Mouse (Mus musculus): ENCODE results near the gene Bin2.
"Not testable (repeated sequence)": the region's sequence is repeated elsewhere in the genome, so short reads cannot be mapped to it uniquely, and the experiment has no call there.

Gene Bin2

DNA sequence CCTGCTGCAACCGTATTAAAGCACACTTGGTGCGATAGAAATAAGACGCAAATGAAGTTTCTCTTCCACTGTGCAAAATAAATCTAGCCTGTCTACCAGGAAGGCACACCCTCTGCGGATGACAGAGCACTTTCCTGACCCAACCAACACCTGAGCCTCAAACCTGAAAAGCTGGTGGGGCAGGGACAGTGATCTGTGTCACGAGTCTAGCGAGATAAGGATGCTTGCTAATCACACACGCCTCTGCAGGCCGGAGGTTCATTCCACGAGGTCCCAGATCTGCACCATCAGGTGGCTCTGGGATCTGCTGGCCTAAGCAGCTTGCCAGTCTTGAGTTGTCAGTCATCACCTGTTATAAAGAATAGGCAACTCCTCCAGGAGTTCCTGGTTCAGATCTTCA lies 17.7 kb downstream of the Bin2 start:
- no peak for DNase-seq (ENCODE audit: low read depth, low spot score)

DNA sequence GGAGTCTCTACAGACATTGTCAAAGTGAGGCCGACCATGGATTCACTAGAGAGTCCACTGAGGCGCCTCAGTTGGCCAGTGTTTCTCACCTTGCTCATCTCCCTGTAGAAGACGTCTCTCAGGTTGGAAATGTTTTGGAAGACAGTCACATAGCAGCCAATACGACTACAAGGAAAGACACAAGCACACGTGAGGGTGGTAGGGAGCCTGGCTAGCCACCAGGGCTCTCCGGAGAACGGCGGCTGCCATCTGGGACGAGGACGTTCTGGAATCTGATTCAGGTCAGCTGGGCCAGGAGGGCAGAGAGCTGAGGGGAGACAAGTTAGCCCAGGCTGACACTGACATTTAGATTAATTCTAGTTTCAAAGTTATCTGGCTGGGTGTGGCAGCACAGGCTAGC lies 19.2 kb downstream of the Bin2 start:
- no peak for DNase-seq (ENCODE audit: low read depth, low spot score)

DNA sequence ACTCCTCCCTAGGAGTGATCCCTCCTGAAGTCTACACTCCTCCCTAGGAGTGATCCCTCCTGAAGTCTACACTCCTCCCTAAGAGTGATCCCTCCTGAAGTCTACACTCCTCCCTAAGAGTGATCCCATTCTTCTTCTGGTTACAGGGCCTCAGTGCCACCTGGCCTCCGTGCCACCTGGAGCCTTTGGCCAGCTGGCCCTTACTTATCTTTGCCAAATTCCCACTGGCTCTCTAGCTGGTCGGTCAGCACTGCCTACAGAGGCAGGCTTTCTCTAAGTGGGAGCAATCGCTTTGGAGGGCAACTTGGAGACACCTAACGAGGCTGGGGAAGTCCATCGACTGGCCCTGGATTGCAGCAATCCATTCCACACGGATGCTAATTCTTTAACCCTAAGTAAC lies 23.2 kb downstream of the Bin2 start:
- no peak for DNase-seq (ENCODE audit: low read depth, low spot score)

DNA sequence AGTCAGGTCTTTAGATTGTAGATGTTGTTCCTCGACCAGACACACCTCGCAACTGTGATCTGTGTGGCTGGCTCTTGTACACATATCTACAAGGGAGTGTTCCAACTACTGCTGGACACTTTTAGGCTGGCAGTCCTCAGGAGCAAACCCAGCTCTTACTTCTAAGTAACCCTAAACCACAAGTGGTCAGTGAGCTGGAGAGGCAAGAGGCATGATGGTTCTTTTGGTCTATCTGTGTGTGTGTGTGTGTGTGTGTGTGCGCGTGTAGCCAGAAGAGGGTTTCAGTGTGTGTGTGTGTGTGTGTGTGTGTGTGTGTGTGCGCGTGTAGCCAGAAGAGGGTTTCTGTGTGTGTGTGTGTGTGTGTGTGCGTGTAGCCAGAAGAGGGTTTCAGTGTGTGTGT lies 26.9 kb downstream of the Bin2 start:
- DNase-seq (ENCODE audit: low read depth, low spot score), result no peak

DNA sequence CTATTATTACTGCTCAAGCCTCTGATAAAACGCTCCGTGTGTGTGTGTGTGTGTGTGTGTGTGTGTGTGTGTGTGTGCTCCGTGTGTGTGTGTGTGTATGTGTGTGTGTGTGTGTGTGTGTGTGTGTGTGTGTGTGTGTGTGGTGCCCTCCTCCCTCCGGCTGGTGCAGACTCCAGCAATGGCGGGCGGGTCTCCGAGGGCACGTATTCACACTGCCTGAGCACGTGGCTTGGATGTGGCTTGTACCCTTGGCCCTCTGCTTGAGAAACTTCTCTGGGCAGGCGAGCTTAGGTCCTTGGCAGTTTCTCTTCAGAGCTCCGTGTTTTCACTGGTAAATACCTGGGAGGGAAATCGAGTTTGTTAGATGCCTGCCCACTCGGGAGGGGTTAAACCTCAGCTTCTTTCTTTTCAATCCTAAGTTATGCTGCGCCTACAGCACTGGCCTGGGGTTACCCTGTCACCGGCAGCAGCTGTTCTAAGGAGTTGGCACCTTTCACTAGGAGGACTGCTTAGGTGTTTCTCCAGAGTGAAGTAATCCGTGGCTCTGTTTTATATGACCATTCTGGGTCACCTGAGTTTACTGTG lies 28.0 kb downstream of the Bin2 start:
- no peak for DNase-seq (ENCODE audit: low read depth, low spot score)

DNA sequence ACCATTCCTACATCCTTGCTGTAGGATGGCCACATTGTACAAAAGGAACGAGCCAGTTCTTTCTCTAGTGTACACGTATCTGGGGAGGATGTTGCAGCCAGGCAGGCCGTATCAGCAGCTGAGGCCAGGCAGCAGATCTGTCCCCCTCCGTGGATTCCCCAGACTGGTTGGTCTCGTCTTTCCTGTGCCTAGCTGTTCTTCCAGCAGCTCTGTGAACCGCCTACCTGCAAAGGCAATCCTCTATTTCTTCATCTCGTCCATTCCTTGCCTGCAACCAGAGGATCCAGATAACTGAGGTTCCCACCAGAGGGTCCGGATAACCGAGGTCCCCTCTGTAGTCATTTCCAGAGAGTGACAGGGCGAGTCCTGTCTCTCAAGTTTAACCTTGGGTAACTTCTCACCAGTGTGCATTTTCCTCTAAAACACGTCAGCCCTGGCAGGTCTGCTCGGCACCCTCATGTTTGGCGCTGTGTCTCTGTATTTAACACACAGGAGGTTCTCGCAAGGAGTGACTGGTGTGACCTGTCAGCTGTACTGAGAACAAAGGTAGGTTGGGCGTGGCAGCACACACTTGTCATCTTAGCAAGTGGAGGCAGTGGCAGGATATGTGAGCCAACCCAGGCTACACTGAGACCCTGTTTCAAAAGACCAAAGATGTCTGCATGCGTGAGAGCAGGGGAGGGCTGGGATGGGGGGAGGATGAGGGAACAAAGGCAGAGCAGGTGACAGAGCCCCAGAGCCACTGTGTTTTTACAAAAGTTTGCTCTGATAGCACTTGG lies 29.2 kb downstream of the Bin2 start:
- no peak for DNase-seq (ENCODE audit: low read depth, low spot score)

DNA sequence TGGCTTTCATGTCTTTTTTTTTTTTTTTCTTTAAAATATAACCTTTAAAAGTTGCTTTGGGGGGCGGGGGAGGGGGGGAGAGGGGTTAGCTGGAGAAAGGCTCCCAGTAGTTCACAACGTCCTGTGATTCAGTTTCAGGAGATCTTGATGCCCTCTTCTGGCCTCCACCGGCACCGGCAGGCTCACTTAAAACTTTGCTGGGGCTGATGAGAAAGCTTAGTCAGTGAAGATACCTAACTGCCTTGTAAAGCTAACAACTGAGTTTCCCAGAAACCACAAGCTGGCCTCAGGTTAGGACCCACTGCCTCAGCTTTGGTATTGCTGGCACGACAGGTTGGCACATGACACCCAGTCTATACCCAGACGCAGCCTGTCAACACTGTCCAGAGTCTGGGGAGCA lies 31.7 kb downstream of the Bin2 start:
- no peak for DNase-seq (ENCODE audit: low read depth, low spot score)

DNA sequence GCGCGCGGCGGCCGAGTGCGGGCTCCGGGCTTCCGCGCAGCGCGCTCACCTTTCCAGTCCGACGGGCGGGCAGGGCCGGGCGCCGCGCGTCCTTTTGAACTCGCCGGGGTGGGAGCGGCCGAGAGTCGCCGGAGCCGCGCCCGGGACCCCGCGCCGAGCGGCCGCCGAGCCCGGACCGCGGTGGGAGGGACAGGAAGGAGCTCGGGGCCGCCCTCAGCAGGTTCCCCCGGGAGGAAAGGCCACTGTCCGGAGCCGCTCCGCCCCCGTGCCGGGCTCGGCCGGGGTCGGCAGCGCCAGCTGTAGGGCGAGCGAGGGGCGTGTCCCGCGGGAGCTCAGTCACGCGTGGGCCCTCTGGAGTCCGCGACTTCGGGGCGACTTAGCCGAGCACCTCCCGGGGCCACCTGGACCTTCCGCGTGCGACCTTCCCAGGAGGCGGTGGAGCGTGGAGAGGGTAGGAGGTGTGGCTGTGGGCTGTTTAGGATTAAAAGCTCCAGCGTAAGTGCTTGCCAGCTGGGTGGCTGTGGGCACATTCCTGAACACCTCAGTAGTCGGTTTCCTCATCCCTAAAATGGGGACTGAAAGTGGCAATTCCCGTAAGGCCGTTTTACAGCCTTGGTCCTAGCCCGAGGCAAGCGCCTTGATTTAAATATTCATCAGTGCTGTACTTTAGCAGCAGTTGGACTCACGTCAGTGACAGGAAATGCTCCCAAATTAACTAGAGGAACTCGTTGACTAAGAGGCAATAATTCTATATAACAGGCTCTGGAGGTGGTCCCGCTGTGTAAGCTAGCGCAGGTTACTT lies 32.5 kb downstream of the Bin2 start, which contains the start of gene Smagp:
Gene Smagp (minus strand): TSS at position 241 of the 802 bp plus-strand sequence.
- DNase-seq (ENCODE audit: low read depth, low spot score), result no peak

DNA sequence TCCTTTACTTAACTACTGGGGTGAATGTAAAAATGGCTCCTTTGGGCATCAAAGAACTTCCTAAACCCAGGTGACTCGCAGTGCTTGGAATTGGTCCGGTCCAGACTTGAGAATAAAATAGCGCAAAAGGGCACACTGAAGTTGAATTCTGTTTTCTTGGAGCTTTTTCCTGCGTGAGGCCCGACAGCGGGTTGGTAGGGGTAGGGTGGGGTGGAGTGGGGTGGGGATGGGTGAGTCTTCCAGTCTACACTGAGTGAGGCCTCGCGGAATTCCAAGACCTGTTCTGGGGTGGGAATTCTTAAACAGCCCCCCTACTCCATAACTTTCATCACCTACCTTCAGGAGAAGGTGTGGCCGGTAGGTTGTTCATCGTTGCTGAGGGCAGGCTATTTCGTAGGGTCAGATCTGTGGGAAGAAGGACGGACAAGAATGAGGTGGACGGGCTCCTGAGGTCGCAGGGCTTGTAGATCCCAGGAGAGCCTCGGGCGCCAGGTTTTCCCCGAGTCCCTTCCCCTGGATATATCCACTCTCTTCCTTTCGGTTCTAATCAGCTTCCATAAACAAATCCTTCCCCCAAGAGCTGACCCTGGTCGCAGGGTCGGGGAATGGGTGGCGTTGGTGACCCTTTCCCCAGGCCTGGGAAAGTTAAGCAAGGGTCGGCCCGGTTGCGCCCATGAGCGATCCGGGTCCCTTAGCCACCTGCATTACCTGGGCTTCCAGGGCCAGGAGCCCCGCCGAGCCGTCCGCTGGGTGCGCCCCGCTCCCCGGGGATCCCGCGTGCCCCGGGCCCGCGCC lies 33.3 kb downstream of the Bin2 start:
- no peak for DNase-seq (ENCODE audit: low read depth, low spot score)

DNA sequence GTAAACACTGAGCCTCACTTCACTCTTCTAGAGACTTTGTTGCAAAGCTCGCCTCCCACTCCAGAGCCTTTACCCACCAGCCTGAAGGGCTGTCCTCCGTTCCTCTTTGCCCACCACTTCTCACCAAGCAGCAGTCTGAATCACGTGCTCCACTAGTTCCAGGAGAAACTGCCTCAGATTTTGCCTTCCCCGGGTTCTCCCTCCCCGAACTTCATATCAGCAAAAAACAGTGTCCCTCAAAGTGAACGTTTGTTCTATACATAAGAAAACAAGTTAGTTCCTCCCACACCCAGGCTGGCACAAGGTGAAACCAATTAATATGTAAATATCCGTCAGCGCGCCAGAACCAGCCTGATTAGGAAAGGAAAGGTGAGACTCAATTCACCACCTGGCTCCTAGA lies 34.1 kb downstream of the Bin2 start:
- no peak for DNase-seq (ENCODE audit: low read depth, low spot score)

DNA sequence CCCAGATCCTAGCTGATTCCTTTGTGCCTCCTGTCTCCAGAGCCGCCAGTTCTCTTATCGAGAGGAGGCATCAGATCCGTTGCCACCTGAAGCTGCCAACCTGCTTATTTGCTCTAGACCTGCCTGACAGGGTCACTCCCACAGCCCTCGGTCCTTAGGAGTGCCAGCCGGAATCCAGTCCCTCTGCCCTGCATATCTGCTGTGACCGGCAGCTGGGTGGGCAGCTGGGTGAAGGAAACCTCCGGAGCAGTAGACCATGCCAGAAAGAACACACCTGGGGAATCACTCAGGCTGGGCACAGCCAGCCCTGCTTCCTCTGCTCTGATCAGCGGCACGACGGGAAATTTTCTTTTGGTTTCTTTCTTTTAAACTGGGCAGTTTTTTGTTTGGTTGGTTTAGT lies 36.0 kb downstream of the Bin2 start:
- DNase-seq (ENCODE audit: low read depth, low spot score), result no peak

DNA sequence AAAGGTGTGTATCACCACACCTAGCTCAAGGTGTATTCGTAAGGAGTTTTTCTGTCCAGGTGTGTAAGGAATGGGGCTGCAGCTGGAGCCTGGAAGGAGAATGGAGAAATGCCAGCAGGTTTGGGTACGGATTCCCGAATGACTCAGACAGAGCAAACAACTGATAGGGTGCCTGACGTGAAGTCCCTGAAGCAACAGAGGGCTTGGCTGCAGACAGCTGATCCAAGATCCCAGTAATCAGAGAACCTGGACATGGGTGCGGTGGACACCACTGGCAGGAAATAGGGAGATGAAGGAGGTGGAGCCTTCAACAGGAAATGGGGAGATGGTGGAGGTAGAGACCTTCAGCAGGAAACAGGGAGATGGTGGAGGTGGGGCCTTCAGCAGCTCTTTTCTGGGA lies 37.0 kb downstream of the Bin2 start:
- no peak for DNase-seq (ENCODE audit: low read depth, low spot score)

DNA sequence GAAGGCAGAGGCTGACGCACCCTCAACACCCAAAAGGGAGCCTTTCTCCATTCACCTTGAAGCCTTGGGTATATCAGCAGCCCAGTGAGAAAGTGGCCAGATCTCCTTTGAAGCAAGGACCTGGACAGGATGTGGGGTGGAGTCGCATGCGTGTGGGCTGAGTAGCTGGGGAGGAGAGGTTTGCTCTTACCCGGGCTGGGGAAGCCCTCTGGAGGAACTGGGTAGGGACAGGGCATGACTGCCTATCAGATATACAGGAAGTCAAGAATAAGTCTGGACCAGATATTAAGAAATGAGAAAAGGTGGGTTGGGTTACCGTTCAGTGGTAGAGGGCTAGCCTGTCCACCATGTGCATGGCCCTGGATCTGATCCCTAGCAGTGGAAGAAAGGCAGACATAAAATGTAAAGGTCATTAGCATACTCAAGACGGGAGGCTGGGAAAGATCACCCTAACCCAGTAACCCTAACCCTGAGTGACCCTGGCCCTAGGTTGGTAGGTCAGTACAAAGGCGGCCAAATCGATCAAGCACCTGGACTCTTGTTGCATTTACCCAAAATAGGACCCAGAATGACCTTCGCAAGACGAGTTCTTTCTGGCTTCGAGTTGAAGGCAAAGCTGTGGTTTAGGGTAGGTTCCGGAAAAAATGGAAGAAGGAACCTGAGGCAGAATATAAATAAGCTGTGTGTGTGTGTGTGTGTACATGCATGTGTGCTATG lies 37.7 kb downstream of the Bin2 start:
- DNase-seq (ENCODE audit: low read depth, low spot score), result no peak

DNA sequence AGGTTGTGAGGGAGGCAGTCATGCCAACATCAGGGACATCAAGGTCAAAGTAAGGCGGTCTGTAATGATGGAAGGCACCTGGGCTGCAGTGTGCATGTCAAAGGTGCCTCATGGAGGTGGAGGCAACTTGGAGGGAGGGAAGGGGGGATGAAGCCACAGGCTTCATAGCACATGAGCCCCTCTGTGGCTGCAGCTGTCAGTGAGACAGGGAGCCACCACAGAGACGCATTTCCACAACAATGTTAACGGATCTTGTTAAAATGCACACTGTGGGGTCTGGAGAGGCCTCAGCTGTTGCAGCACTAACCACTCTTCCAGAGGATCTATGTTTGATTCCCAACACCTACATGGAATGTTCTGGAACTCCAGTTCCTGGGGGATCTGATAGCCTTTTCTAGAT lies 39.2 kb downstream of the Bin2 start:
- DNase-seq (ENCODE audit: low read depth, low spot score), result no peak

DNA sequence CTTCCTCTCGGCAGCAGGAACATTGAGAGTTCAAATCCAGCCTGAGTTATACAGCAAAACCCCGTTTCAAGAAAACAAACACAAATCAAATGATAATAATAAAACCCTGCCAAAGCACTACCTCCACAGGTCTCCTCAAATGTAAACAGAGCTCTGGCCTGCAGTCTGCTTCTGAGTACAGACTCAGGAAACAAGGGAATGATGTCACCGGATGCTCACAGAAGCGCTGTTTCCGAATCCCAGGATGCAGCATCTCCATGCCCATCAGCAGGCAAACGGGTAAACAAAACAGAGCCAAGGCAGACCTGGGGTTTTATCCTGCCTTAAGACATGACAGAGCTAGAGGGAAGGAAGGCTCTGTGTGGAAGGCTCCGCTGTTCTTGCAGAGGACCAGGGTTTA lies 40.6 kb downstream of the Bin2 start:
- DNase-seq (ENCODE audit: low read depth, low spot score), result no peak

DNA sequence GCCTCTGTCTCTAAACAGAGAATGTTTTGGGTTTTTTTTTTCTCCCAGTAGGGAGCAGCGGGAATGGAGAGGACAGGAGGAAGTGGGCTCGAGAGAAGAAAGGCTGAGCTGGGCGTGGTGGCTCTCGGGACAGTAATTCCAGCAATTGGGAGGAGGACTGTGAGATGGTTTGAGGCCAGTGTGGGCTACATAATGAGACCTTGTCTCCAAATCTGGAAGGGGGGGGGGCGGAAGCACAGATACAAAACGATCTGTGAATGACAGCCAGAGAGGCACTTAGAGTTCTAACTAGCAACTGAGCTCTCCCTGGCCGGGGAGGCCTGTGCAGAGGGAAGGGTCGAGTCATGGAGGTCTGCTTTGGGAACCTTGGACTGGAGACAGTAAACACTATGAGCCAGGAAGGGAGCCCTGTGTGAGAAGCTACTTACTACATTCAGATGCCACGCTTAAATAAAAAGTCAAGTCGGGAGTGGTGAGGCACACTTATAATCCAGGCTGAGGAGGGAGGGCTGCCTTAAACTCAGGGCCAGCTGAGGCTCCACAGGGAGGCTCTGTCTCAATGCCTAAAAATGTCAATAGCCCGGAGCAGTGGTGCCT lies 41.5 kb downstream of the Bin2 start:
- no peak for DNase-seq (ENCODE audit: low read depth, low spot score)

DNA sequence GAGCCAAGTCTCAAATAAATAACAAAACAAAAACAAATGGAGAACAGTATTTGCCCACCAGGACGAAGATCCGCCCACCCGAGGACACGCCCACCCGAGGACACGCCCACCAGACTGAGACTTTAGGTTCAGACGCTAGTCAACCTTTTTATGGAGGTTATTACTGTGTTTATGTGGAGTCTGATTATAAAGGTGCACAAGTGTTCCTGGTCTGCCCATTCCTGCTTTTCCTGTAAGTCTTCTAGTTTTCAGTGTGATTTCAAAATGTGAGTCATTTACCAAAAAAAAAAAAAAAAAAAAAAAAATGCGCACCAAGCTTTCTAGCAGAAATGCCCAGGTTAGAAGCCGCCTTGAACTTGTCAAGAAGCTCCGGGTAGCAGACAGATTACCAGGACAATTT lies 42.1 kb downstream of the Bin2 start:
- no peak for DNase-seq (ENCODE audit: low read depth, low spot score)

DNA sequence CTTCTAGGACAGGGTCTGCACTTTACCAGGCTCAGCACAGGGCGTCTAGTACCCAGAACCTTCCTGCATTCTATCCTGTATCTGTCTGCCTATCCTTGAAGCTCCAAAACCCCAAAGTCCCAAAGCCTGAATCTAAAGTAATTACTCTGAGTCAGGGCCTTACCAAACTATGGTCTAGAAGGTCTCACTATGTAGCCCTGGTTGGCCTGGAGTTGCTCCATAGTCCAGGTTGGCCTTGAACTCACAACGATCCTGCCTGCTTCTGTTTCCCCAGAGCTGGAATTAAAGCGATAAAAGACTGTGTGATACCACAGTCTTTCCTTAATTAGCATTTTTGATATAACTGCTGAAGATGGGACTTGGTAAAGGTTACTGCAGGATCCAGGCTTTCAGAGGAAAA lies 44.9 kb downstream of the Bin2 start:
- no peak for DNase-seq (ENCODE audit: low read depth, low spot score)

DNA sequence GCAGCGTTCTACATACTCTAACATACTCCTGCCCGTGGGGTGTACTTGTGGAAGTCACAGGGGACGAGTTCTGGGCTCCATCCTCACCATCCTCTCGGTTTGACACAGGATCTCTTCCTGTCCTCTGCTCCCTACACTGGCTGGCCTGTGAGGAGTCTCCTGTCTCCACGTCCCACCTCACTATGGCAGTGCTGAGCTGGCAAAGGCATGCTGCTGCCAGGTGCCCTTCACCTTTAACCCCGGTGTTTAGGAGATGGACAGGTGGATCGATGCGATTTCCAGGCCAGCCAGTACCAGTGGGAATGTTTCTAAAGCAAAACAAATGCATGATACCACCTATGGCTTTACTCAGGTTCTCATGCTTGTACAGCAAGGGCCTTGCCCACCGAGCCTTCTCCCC lies 45.6 kb downstream of the Bin2 start:
- no peak for DNase-seq (ENCODE audit: low read depth, low spot score)

DNA sequence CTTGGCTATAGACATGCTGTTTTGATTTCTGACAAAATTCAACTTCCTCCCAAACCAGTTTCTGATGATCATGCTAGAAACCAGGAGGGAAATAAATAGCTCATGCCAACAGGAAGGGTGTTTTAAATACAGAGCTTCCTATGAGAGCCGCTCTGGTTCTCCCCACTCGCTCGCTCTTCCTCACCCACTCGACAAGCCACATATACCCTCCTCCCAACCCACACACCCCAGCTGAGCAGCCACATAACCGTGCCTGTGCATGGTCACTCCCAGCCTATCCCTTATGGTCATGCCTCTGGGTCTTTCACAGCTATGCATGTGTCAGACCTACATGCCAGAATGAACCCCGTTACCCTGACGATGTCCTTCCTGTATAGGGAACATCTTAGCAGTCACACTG lies 47.2 kb downstream of the Bin2 start:
- DNase-seq (ENCODE audit: low read depth, low spot score), result no peak

DNA sequence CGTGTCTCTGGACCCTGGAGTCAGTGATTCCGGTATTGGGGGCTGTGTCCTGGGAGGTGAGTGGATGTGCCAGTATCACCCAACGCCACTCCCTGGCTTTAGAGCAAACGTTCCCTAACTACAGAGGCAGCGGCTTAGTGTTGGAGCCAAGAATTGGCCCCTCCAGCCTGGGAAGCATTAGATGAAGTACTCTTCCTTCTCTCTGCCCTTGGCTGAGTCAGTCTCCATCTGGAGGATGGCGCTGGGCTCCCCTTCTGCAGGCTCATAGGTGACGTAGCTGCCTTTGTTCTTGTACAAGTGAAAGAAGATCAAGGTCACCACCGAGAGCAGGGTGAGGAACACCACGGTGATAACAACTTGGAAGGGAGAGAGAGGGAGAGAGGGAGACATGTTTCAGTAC lies 47.7 kb downstream of the Bin2 start:
- not testable (repeated sequence) for DNase-seq (ENCODE audit: low read depth, low spot score)

Measured in WW6 (cell line).